Mouse (Mus musculus) cerebellum, adult 8-10 months (tissue): ENCODE results near the gene AC134908.4.
"Not testable (repeated sequence)": the region's sequence is repeated elsewhere in the genome, so short reads cannot be mapped to it uniquely, and the experiment has no call there.

Source experiments
- DNase-seq: peaks from one replicate; pipeline ENCODE4 v3.0.0; 2022

AC134908.4 gene

GRCm38 (mm10) chr17:25830806-25831431 is 35.5 kb upstream of the AC134908.4 start:
- no peak for DNase-seq

GRCm38 (mm10) chr17:25830200-25830753 is 34.8 kb upstream of the AC134908.4 start:
- no peak for DNase-seq

GRCm38 (mm10) chr17:25829558-25830017 is 34.1 kb upstream of the AC134908.4 start:
- DNase-seq, result no peak

GRCm38 (mm10) chr17:25828712-25829557 is 33.5 kb upstream of the AC134908.4 start, which contains the start of gene Jmjd8:
Jmjd8 (plus strand) TSS chr17:25828867.
- peak; percentile 77 for DNase-seq

- no peak for DNase-seq
Measured at GRCm38 (mm10) chr17:25828223-25828594, 32.8 kb upstream of the AC134908.4 start.

- no peak for DNase-seq
Measured at GRCm38 (mm10) chr17:25827546-25828222, 32.2 kb upstream of the AC134908.4 start.

- DNase-seq, result no peak
Measured at GRCm38 (mm10) chr17:25827011-25827410, 31.6 kb upstream of the AC134908.4 start.

GRCm38 (mm10) chr17:25825984-25826570 is 30.6 kb upstream of the AC134908.4 start:
- DNase-seq, result no peak

- no peak for DNase-seq
Measured at GRCm38 (mm10) chr17:25825311-25825710, 29.9 kb upstream of the AC134908.4 start.

GRCm38 (mm10) chr17:25824362-25825142 is 29.1 kb upstream of the AC134908.4 start:
- DNase-seq, result no peak

GRCm38 (mm10) chr17:25823452-25823851 is 28.0 kb upstream of the AC134908.4 start, which contains the start of gene Wdr24:
Wdr24 (plus strand) TSS chr17:25823627.
- peak; percentile 83 for DNase-seq

GRCm38 (mm10) chr17:25818851-25819780 is 23.7 kb upstream of the AC134908.4 start:
- DNase-seq, result no peak

GRCm38 (mm10) chr17:25817662-25818061 is 22.2 kb upstream of the AC134908.4 start:
- DNase-seq, result no peak

GRCm38 (mm10) chr17:25813471-25813870 is 18.0 kb upstream of the AC134908.4 start:
- peak; percentile 61 for DNase-seq

GRCm38 (mm10) chr17:25810890-25811289 is 15.4 kb upstream of the AC134908.4 start:
- DNase-seq, result no peak

- peak; percentile 72 for DNase-seq
Measured at GRCm38 (mm10) chr17:25809606-25810340, 14.3 kb upstream of the AC134908.4 start.

GRCm38 (mm10) chr17:25808789-25809605 is 13.5 kb upstream of the AC134908.4 start, which contains the start of gene Fbxl16:
Fbxl16 (plus strand) TSS chr17:25809085.
- peak; percentile 95 for DNase-seq

GRCm38 (mm10) chr17:25808028-25808427 is 12.6 kb upstream of the AC134908.4 start:
- no peak for DNase-seq

- not testable (repeated sequence) for DNase-seq
Measured at GRCm38 (mm10) chr17:25807452-25807851, 12.0 kb upstream of the AC134908.4 start.
